Mouse (Mus musculus): ENCODE data around the gene Hes3. TPM values are rescaled to one million over a fixed set of nuclear protein-coding genes. Genes with fewer than 3 reads are reported as not detected.
A peak's percentile ranks its signal among the peaks of the same experiment; 100 is the strongest.

The Hes3 gene
- polyA plus RNA-seq, 1 experiment from 2014 or later, result 1.2 TPM

GRCm38 (mm10) chr4:152263512-152264176 lies 27.8 kb downstream of the Hes3 start:
- 32% methylated on average over 10 of the region's 10 CpGs for WGBS
- H3K4me2 ChIP-seq (ENCODE audit: low read length), result no peak overlapping the region
- no peaks in the 10 kb centered on the region for H3K4me1 ChIP-seq (ENCODE audit: control insufficient read depth, insufficient read depth, low read length)
- H3K9ac ChIP-seq (replicated peaks; ENCODE audit: low read length), result no peak overlapping the region
- H3K36me3 ChIP-seq (ENCODE audit: control insufficient read depth, insufficient read depth, low read length), result peaks cover 13% of the 10 kb centered on the region; the same call in 1 of the 2 replicates
- H3K27ac ChIP-seq (replicated peaks; ENCODE audit: low read depth, low read length), result no peak overlapping the region
- no peaks in the 10 kb centered on the region for H3K9me3 ChIP-seq (ENCODE audit: control insufficient read depth, low read length)
- DNase-seq (no peak), ATAC-seq (ENCODE audit: low FRiP score, low TSS enrichment) (no peak)
- H3K4me3 ChIP-seq (replicated peaks; ENCODE audit: low read depth, low read length), result no peak overlapping the region
- no peaks in the 10 kb centered on the region for H3K27me3 ChIP-seq (ENCODE audit: control insufficient read depth, insufficient read depth, low read length)

- no peak overlapping the region for H3K4me3 ChIP-seq (replicated peaks; ENCODE audit: low read depth, low read length)
- no peaks in the 10 kb centered on the region for H3K4me1 ChIP-seq (ENCODE audit: control insufficient read depth, insufficient read depth, low read length)
- peaks cover 13% of the 10 kb centered on the region; the same call in 1 of the 2 replicates for H3K36me3 ChIP-seq (ENCODE audit: control insufficient read depth, insufficient read depth, low read length)
- WGBS, result 62% methylated on average over 9 of the region's 9 CpGs
- no peaks in the 10 kb centered on the region for H3K9me3 ChIP-seq (ENCODE audit: control insufficient read depth, low read length)
- no peaks in the 10 kb centered on the region for H3K27me3 ChIP-seq (ENCODE audit: control insufficient read depth, insufficient read depth, low read length)
- H3K27ac ChIP-seq (replicated peaks; ENCODE audit: low read depth, low read length), result no peak overlapping the region
- no peak overlapping the region for H3K9ac ChIP-seq (replicated peaks; ENCODE audit: low read length)
- no peak for DNase-seq
- H3K4me2 ChIP-seq (ENCODE audit: low read length), result no peak overlapping the region
- no peak for ATAC-seq (ENCODE audit: low FRiP score, low TSS enrichment)
Observed at GRCm38 (mm10) chr4:152263089-152263488, 28.4 kb downstream of the Hes3 start.

GRCm38 (mm10) chr4:152262187-152262586 lies 29.3 kb downstream of the Hes3 start:
- Histone ChIP-seq H3K9me3 (ENCODE audit: control insufficient read depth, low read length) (no peaks in the 10 kb centered on the region), H3K27ac (replicated peaks; ENCODE audit: low read depth, low read length) (no peak overlapping the region), H3K4me3 (replicated peaks; ENCODE audit: low read depth, low read length) (no peak overlapping the region), H3K36me3 (ENCODE audit: control insufficient read depth, insufficient read depth, low read length) (peaks cover 13% of the 10 kb centered on the region; the same call in 1 of the 2 replicates), H3K4me2 (ENCODE audit: low read length) (no peak overlapping the region), H3K4me1 (ENCODE audit: control insufficient read depth, insufficient read depth, low read length) (no peaks in the 10 kb centered on the region), H3K9ac (replicated peaks; ENCODE audit: low read length) (no peak overlapping the region), H3K27me3 (ENCODE audit: control insufficient read depth, insufficient read depth, low read length) (no peaks in the 10 kb centered on the region)
- WGBS, result 79% methylated on average over 9 of the region's 9 CpGs
- DNase-seq, result no peak
- ATAC-seq (ENCODE audit: low FRiP score, low TSS enrichment), result no peak

- no peak overlapping the region for H3K9ac ChIP-seq (replicated peaks; ENCODE audit: low read length)
- ATAC-seq (ENCODE audit: low FRiP score, low TSS enrichment) (no peak), DNase-seq (no peak)
- H3K27me3 ChIP-seq (ENCODE audit: control insufficient read depth, insufficient read depth, low read length), result no peaks in the 10 kb centered on the region
- H3K36me3 ChIP-seq (ENCODE audit: control insufficient read depth, insufficient read depth, low read length), result peaks cover 13% of the 10 kb centered on the region; the same call in 1 of the 2 replicates
- H3K4me1 ChIP-seq (ENCODE audit: control insufficient read depth, insufficient read depth, low read length), result no peaks in the 10 kb centered on the region
- no peak overlapping the region for H3K4me3 ChIP-seq (replicated peaks; ENCODE audit: low read depth, low read length)
- no peaks in the 10 kb centered on the region for H3K9me3 ChIP-seq (ENCODE audit: control insufficient read depth, low read length)
- H3K27ac ChIP-seq (replicated peaks; ENCODE audit: low read depth, low read length), result no peak overlapping the region
- no peak overlapping the region for H3K4me2 ChIP-seq (ENCODE audit: low read length)
- 94% methylated on average over 8 of the region's 8 CpGs for WGBS
Observed at GRCm38 (mm10) chr4:152260451-152260850, 31.0 kb downstream of the Hes3 start.

- Histone ChIP-seq H3K36me3 (ENCODE audit: control insufficient read depth, insufficient read depth, low read length) (peaks cover 9% of the 10 kb centered on the region), H3K4me3 (replicated peaks; ENCODE audit: low read depth, low read length) (no peak overlapping the region), H3K4me2 (ENCODE audit: low read length) (no peak overlapping the region), H3K9me3 (ENCODE audit: control insufficient read depth, low read length) (no peaks in the 10 kb centered on the region), H3K27ac (replicated peaks; ENCODE audit: low read depth, low read length) (no peak overlapping the region), H3K27me3 (ENCODE audit: control insufficient read depth, insufficient read depth, low read length) (no peaks in the 10 kb centered on the region), H3K4me1 (ENCODE audit: control insufficient read depth, insufficient read depth, low read length) (no peaks in the 10 kb centered on the region), H3K9ac (replicated peaks; ENCODE audit: low read length) (no peak overlapping the region)
- ATAC-seq (ENCODE audit: low FRiP score, low TSS enrichment) (no peak), DNase-seq (peak; percentile 39)
- 77% methylated on average over 6 of the region's 6 CpGs for WGBS
Observed at GRCm38 (mm10) chr4:152257070-152257469, 34.4 kb downstream of the Hes3 start.

- Histone ChIP-seq H3K27me3 (ENCODE audit: control insufficient read depth, insufficient read depth, low read length) (no peaks in the 10 kb centered on the region), H3K27ac (replicated peaks; ENCODE audit: low read depth, low read length) (no peak overlapping the region), H3K4me1 (ENCODE audit: control insufficient read depth, insufficient read depth, low read length) (no peaks in the 10 kb centered on the region), H3K4me2 (ENCODE audit: low read length) (no peak overlapping the region), H3K4me3 (replicated peaks; ENCODE audit: low read depth, low read length) (no peak overlapping the region), H3K36me3 (ENCODE audit: control insufficient read depth, insufficient read depth, low read length) (peaks cover 11% of the 10 kb centered on the region), H3K9ac (replicated peaks; ENCODE audit: low read length) (no peak overlapping the region), H3K9me3 (ENCODE audit: control insufficient read depth, low read length) (no peaks in the 10 kb centered on the region)
- ATAC-seq (ENCODE audit: low FRiP score, low TSS enrichment) (no peak), DNase-seq (no peak)
- 82% methylated on average over 9 of the region's 9 CpGs for WGBS
Observed at GRCm38 (mm10) chr4:152253183-152253759, 38.2 kb downstream of the Hes3 start.

GRCm38 (mm10) chr4:152250615-152251014 lies 40.8 kb downstream of the Hes3 start:
- Histone ChIP-seq H3K27ac (replicated peaks; ENCODE audit: low read depth, low read length) (no peak overlapping the region), H3K36me3 (ENCODE audit: control insufficient read depth, insufficient read depth, low read length) (peaks cover 11% of the 10 kb centered on the region), H3K4me2 (ENCODE audit: low read length) (no peak overlapping the region), H3K27me3 (ENCODE audit: control insufficient read depth, insufficient read depth, low read length) (no peaks in the 10 kb centered on the region), H3K4me3 (replicated peaks; ENCODE audit: low read depth, low read length) (no peak overlapping the region), H3K9ac (replicated peaks; ENCODE audit: low read length) (no peak overlapping the region), H3K4me1 (ENCODE audit: control insufficient read depth, insufficient read depth, low read length) (no peaks in the 10 kb centered on the region), H3K9me3 (ENCODE audit: control insufficient read depth, low read length) (no peaks in the 10 kb centered on the region)
- no peak for DNase-seq
- ATAC-seq (ENCODE audit: low FRiP score, low TSS enrichment), result no peak
- WGBS, result 92% methylated on average over 6 of the region's 6 CpGs

- H3K27me3 ChIP-seq (ENCODE audit: control insufficient read depth, insufficient read depth, low read length), result no peaks in the 10 kb centered on the region
- H3K9ac ChIP-seq (replicated peaks; ENCODE audit: low read length), result no peak overlapping the region
- H3K36me3 ChIP-seq (ENCODE audit: control insufficient read depth, insufficient read depth, low read length), result 0 out of 2 replicates have a peak, but pooled peaks cover 3% of the 10 kb centered on the region
- 80% methylated on average over 3 of the region's 3 CpGs for WGBS
- H3K4me3 ChIP-seq (replicated peaks; ENCODE audit: low read depth, low read length), result no peak overlapping the region
- no peaks in the 10 kb centered on the region for H3K9me3 ChIP-seq (ENCODE audit: control insufficient read depth, low read length)
- DNase-seq (no peak), ATAC-seq (ENCODE audit: low FRiP score, low TSS enrichment) (no peak)
- H3K27ac ChIP-seq (replicated peaks; ENCODE audit: low read depth, low read length), result no peak overlapping the region
- no peak overlapping the region for H3K4me2 ChIP-seq (ENCODE audit: low read length)
- H3K4me1 ChIP-seq (ENCODE audit: control insufficient read depth, insufficient read depth, low read length), result no peaks in the 10 kb centered on the region
Observed at GRCm38 (mm10) chr4:152247195-152247594, 44.3 kb downstream of the Hes3 start.

GRCm38 (mm10) chr4:152246011-152246410 lies 45.5 kb downstream of the Hes3 start:
- H3K27me3 ChIP-seq (ENCODE audit: control insufficient read depth, insufficient read depth, low read length), result no peaks in the 10 kb centered on the region
- H3K36me3 ChIP-seq (ENCODE audit: control insufficient read depth, insufficient read depth, low read length), result 0 out of 2 replicates have a peak, but pooled peaks cover 11% of the 10 kb centered on the region
- no peak overlapping the region for H3K4me2 ChIP-seq (ENCODE audit: low read length)
- DNase-seq (no peak), ATAC-seq (ENCODE audit: low FRiP score, low TSS enrichment) (no peak)
- no peak overlapping the region for H3K9ac ChIP-seq (replicated peaks; ENCODE audit: low read length)
- no peak overlapping the region for H3K27ac ChIP-seq (replicated peaks; ENCODE audit: low read depth, low read length)
- no peaks in the 10 kb centered on the region for H3K9me3 ChIP-seq (ENCODE audit: control insufficient read depth, low read length)
- H3K4me1 ChIP-seq (ENCODE audit: control insufficient read depth, insufficient read depth, low read length), result no peaks in the 10 kb centered on the region
- 88% methylated on average over 6 of the region's 6 CpGs for WGBS
- H3K4me3 ChIP-seq (replicated peaks; ENCODE audit: low read depth, low read length), result no peak overlapping the region

Data from midbrain, embryonic 14.5 days (tissue).